Mouse (Mus musculus) lung, postnatal 36 days (tissue): ENCODE data around the gene Fbxw8.

Source experiments
- DNase-seq: peaks from one replicate; pipeline ENCODE4 v3.0.0; 2022; ENCODE audit warnings: mixed read lengths

Gene Fbxw8

DNA sequence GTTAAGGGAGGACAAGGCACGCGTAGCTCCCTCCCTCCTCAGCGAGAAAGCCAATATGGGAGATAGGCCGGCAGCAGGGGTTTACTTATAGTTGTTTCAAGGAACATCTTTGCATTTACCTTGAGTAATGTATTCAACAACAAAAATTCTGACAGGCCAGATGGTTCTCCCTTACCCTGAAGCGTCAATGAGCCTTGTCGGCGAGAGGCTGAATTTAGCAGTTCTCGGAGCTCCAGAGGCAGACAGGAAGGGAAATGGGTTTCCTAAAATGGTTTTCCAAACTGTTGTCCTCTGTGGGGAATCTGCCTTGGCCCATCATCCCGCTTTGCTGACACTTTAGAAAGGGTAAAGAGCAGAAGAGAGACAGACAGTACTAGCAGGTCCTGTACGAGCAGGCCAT lies 48.6 kb downstream of the Fbxw8 start:
- no peak for DNase-seq

GRCm38 (mm10) chr5:118105536-118105935 lies 49.7 kb downstream of the Fbxw8 start:
- no peak for DNase-seq

DNA sequence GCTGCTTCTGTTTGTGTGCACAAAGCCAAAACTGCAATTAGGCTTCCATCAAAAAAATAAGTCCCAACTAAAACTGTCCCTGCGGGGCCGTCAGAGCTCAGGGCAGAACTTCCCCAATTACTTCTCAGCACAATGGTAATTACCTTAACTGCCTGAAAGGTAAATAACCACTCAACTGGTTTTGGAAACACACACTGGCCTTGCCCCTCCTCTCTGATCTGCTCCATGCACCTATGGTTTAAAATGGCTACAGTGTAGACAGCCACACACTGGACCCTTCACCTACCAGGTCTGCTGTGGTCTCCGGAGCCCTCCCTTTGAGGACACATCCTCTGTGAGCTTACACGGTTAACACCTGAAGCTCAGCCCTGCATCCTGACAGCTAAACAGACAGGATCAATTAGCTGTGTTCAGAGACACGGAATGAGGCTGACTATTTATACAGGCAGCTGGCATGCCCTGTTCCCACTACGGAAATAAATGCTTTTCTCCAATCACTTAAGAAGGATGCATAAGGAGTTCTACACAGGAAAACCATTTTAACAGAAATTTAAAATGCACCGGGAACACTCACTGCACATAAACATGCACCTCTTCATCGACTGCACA lies 55.3 kb downstream of the Fbxw8 start:
- no peak for DNase-seq

DNA sequence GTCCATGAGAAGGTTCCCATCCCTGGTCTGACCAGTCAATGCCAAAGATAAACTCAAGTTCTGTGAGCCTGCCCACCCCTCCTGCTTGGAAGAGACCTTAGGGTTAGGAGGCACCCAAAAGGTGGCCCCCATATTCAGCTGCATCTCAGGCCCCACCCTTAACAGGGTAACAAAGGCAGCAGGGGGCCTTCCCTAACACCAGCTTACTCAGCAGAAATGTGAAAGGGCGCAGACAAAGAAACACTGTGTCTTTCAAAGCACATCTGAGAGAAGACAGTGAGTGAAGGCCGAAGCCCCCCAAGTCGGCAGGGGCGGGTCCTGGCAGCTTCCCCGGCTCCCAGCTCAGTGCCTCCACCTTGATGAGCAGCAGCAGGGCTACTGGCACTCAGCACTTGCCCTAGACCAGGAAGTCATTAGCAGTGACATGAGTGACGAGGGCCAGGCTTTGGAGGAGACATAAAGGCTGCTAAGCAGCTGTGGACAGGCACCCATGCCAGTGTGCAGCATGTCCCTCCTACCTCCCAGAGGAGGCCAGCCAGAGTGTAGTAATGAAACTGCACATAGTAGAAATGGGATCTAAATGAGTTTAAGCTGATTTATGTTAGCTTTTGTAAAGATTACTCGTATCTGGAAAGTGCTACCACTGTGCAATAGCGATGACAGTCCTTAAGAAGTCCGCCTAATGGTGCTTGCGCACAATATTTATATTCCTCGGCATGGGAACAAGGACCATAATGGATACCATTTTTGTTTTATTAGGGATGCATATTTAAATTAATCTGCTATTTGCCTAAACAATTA lies 56.0 kb downstream of the Fbxw8 start:
- DNase-seq: no peak

DNA sequence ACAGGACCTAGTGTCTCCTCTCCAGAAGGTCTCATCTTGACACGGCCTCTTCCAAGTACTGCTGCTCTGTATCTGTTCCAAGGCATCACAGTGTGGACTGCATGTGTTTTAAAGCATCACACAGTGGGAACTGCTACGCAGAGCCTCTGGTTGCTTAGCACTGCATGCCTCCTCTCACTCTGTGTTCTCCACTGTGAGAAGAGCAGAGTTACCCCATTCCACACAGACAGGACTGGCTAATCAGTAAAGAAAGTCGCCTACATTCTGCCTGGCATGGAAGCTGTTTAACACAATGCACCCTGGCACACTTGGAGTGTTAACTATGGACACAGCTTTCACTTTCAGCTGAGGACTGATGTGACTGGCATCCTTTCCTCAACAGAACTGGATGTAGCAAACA lies 58.9 kb downstream of the Fbxw8 start:
- no peak for DNase-seq

DNA sequence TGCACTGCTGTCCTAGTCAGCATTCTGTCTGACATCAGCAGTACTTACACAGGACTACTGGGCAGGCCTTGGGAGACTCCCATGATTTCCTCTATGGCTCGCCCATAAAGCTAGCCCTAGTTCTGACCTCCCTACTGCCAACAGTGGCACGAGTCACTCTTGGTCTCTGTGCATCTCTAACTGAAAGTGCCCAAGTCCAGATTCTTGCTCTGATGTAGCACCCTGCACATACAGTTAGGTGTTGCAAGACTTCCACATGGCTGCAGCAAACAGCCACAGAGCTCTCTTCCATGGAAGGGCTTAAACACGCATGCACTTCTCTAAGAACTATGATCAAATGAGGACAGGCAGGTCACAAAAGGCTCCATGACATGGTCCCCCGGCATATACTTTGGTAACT lies 59.4 kb downstream of the Fbxw8 start:
- DNase-seq: no peak

GRCm38 (mm10) chr5:118095433-118095832 lies 59.8 kb downstream of the Fbxw8 start:
- no peak for DNase-seq

DNA sequence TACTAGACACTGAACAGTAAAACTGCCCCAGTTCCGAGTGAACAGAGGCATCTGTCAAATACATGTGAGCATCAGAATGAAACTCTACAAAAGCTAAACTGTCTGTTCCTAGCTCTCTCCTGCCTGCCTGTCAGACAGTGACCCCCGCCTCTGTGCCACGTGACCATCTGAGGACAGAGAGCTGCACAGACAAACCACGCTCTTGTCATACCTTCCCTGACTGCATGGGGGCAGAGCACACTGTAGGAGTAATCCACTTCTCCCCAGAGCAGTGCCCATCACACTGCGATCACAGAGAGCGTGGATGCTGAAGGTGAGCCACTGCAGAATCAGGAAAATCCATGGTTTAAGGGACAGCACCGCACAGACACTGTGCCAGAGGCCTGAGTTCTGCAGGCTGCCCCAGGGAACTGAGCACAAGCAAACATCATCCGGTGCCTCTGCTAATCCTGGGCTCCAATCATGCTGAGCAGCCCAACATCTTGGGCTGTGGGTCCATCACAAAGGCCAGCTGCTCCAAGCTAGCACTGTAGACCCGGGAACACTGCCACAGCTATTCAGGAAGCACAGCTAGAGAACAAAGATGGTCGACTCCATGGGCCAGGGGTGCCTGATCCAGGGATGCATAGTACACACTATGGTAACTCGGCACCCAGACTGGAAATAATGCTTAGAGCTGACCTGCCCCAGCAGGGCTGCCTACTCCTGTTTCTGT lies 61.8 kb downstream of the Fbxw8 start:
- DNase-seq: no peak

- peak; percentile 63 for DNase-seq
Observed at GRCm38 (mm10) chr5:118090837-118091236, 64.4 kb downstream of the Fbxw8 start.

- no peak for DNase-seq
Observed at GRCm38 (mm10) chr5:118090101-118090500, 65.2 kb downstream of the Fbxw8 start.

GRCm38 (mm10) chr5:118089102-118089501 lies 66.2 kb downstream of the Fbxw8 start:
- DNase-seq: peak; percentile 11

GRCm38 (mm10) chr5:118086956-118087355 lies 68.3 kb downstream of the Fbxw8 start:
- DNase-seq: no peak

- DNase-seq: no peak
Observed at GRCm38 (mm10) chr5:118085313-118085712, 70.0 kb downstream of the Fbxw8 start.

- peak; percentile 28 for DNase-seq
Observed at GRCm38 (mm10) chr5:118084171-118084727, 71.0 kb downstream of the Fbxw8 start.

- DNase-seq: peak; percentile 13
Observed at GRCm38 (mm10) chr5:118083060-118083638, 72.1 kb downstream of the Fbxw8 start.

GRCm38 (mm10) chr5:118081996-118082395 lies 73.3 kb downstream of the Fbxw8 start:
- peak; percentile 27 for DNase-seq

DNA sequence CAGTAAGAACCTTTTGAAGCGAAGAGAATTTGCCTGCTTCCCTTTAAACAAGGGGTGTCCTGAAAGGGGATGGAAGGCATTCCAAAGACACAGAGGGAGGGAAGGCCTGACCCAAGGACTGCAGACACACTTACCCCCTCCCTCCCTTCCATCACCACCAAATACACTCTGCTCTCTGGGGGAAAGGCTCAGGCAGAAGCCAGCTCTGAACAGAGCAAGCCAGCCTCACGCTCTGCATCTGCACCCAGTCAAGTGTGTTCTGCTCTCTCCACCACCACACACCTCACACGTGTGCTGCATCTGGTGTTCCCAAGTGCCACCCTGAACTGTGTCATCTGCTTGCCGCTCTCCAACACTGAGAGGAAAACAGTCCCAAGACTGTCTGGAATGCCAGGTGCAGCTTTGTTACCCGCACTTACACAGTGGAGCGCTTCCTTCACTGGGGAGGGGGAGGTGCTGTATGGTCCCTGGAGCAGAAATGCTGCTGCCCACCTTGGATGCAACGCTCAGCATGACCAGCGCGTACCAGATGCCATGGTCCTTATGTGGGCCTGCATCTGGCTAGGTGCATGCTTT lies 73.8 kb downstream of the Fbxw8 start:
- DNase-seq: no peak

DNA sequence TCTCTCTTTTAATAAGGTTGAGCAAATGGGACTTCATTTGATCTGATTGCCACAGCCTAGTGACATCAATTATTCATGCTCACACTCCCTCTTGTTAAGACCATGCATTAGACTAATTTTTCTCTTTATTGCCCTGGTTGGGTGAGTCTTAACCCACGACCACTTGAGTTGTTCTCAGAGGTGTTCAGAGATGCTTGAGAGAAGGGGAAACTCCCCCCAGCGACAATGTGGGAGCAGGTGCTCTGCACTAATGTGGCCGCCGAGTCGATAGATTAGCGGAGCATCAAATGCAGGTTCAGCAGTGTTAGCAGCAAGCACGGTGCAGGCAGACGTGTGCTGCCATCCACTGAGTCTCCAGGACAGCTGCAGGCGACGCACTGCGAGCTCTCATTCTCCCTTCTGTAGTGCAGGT lies 75.4 kb downstream of the Fbxw8 start:
- DNase-seq: no peak

GRCm38 (mm10) chr5:118079354-118079753 lies 75.9 kb downstream of the Fbxw8 start:
- DNase-seq: no peak

- DNase-seq: no peak
Observed at GRCm38 (mm10) chr5:118078550-118078949, 76.7 kb downstream of the Fbxw8 start.

DNA sequence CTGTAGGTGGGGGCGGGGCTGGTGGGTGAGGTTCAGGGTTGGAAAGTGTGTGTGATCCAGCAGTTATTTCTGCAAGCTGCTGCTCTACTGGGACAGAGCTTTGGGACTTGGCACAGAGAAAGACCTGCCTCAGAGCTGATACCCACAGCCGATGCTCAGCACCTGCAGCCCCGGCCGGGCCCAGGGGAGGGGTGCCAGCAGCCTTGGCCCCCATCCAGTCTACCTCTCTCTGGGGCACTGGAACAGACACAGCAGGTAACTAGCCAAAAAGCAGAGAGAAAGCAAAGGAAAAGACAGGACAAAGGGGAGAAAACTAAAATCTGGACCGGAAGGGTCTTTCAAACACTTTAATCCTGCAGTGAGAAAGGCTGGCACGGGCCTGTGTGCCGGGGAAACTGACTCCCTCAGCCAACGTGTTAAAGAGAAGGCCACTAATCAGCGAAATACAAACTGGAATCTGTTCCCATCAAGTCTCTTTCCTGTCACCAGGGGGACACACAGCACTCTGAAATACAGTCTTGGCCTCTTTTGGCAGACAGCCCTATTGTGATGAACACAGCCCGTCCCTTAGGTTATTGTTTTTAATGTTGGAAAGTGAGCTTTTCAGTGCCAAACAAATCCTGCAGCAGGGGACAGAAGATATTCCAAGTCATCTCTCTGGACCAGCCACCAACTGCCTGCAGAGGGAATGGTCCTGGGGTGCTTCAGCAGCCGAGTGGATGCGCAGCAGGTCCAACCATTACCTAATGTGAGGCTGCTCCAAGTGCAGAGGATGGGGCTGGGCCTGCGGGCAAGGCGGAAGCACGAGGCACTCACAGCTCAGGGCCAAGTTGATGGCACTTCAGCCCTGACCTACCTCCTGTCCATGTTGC lies 78.3 kb downstream of the Fbxw8 start:
- DNase-seq: peak; percentile 30
